Mouse (Mus musculus): Measurements from ENCODE around the gene Lingo3.

- no peak for TF ChIP-seq CTCF (IDR thresholded peaks at IDR 0.05; ENCODE audit: low read depth, low read length)
- no peak for TF ChIP-seq POLR2A (IDR thresholded peaks at IDR 0.05; ENCODE audit: borderline replicate concordance, low read depth, low read length)
These were observed 30.5 kb downstream of the Lingo3 start, which contains the start of gene Jsrp1 for GRCm38 (mm10) chr10:80813366-80813765.
